Mouse (Mus musculus): ENCODE measurements around the gene Lgi4.
A peak's percentile ranks its signal among the peaks of the same experiment; 100 is the strongest.

The Lgi4 gene

GRCm38 (mm10) chr7:31051321-31052021 is 7.7 kb upstream of the Lgi4 start, which contains the start of gene Fxyd7:
TSS of gene Fxyd7 (minus strand) at chr7:31051467.
- no peak for DNase-seq (ENCODE audit: low read depth, low spot score)

DNA sequence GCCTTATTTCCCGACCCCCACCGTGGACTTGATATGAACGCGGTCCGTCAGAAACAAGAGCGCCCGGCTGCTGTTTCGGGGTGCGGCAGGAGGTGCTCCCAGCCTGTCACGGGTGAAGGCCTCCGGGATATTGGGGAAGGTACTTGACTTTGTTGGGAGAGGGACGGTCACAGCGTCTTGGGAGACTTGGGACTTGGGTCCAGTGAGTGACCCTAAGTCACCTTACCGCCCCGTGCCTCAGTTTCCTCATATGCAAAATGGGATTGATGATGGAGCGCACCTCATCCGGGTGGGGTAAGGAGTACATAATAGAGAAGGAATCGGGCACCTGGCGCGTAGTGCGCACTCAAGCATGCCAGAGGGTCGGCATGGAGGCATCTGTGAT is 6.9 kb upstream of the Lgi4 start:
- DNase-seq (ENCODE audit: low read depth, low spot score) = no peak

- no peak for DNase-seq (ENCODE audit: low read depth, low spot score)
Measured at GRCm38 (mm10) chr7:31052636-31053434, 6.3 kb upstream of the Lgi4 start.

DNA sequence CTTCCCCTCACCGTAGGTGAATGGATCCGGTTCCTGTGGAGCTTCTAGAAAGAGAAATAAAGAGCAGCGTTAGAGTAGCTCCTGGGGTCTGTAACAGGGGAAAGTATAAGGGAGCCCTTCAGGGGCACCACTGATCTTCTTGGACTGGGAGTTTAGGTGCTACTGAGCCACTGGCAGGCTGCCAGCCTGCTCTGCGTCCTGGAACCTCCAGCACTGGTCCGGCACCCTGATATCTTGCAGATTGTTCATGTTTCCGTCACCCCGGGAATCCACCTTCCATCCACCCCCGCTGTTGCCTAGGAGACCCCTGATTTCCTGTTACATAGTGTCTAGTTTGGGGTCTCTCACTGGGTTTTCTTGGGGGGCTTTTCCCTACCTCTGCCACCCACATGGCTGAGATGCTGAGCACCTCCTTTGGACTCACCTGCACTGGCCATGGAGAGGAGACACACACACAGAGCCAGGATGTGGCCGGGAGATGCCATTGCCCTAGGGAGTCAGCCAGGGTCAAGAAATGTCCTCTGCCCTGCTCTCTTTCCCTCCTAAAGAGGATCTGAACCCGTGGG is 5.2 kb upstream of the Lgi4 start:
- no peak for DNase-seq (ENCODE audit: low read depth, low spot score)

DNA sequence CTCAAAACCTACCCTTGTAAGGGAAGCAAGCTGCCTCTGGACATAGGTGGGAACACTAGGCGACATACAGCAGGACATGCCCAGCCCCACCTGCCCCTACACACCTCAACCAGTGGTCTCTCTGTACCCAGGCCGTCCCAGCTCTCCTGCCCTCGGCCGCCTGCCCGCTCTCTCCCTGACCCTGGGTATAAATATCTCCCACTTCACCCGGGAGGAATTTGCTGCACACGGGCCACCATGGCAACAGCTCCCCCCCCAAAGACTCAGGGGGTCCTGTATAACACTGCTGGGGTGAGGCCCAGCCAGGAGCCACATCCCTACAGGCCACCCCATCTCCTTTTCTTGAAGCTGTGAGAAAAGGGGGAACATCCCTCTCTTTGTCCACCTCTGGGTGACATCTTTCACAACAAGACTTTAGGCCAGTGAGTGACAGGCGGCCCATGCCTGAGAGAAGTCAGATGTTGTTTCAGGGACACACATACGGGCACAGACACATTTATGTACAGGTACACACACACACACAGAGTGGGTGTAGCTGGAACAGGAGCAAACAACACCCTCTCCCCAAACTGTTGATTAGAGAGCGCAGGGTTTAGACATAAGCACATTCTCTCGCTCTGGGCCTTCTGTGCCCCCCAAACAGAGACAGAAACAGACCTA is 4.4 kb upstream of the Lgi4 start:
- no peak for DNase-seq (ENCODE audit: low read depth, low spot score)

- DNase-seq (ENCODE audit: low read depth, low spot score) = no peak
Measured at GRCm38 (mm10) chr7:31055354-31055824, 3.8 kb upstream of the Lgi4 start.

GRCm38 (mm10) chr7:31055883-31056282 is 3.3 kb upstream of the Lgi4 start:
- DNase-seq (ENCODE audit: low read depth, low spot score) = no peak

- no peak for DNase-seq (ENCODE audit: low read depth, low spot score)
Measured at GRCm38 (mm10) chr7:31056448-31056847, 2.7 kb upstream of the Lgi4 start.

DNA sequence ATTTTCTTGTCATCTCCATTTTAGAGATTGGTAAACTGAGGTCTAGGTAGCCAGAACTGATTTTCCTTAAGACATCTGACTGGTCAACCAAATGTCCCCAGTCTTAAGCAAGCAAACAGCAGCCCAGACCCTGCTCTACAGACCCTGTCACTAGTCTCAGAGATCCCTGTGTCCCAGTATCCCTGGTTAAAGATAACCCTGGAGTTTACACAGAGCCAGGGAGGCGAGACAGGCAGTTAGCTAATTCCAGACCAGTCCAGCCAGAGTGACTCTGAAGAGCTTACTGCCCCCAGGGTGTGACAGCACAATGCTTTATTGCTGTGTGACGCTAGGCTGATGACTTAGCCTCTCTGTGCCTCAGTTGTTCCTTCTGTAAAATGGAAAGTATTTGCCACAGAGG is 2.1 kb upstream of the Lgi4 start, which contains the start of gene Fxyd1:
TSS of gene Fxyd1 (minus strand) at position 129 of the 400 bp plus-strand sequence.
- no peak for DNase-seq (ENCODE audit: low read depth, low spot score)

DNA sequence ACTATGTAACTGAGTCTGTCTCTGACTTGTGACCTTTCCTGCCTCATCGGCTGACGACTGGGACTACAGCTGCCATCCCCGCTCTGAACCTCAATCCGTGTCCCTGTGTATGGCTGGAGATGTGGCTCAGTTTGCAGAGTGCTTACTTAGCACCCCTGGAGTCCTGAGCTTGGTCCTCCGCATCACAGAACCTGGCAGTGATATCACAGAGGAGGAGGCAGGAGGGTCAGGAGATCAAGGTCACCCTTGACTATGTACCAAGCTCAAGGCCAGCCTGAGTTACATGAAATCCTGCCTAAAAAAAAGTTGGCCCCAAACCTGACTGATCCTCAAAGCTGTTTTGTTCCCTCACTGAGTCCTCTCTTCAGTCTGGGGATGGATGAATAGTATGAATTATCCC is 1.4 kb upstream of the Lgi4 start:
- DNase-seq (ENCODE audit: low read depth, low spot score) = no peak

- DNase-seq (ENCODE audit: low read depth, low spot score) = no peak
Measured at GRCm38 (mm10) chr7:31058211-31058610, 931 bp upstream of the Lgi4 start.

DNA sequence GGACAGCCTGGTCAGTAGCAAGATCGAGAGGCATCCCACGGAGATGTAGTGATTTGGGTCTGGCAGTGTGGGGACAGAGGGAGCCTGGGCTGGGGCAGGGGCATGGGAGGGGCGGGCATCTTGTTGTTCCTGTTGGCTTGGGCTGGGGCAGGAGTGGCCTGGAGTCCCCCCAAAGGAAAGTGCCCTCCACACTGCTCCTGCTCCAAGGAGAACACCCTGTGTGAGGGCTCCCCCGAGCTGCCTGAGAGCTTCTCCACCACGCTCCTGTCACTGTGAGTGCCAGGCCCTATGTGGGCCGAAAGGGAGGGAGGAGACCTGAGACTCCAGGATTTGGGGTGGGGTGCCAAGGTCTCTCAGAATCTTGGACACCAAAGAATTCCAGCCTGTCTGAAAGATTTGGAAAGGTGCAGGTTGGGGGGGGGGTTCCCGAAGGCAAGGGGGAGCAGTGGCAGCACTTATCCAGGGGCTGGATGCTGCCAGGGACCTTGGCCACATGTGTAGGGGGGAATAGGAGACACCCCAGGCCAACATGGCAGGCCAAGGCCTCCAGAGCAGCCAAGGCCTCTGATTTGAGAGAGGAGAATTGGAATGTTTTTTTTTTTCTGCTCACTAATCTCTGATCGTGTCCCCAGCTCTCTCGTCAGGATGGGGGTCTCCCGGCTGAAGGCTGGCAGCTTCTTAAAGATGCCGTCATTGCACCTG is 928 bp downstream of the Lgi4 start:
- DNase-seq (ENCODE audit: low read depth, low spot score) = no peak

GRCm38 (mm10) chr7:31060621-31061010 is 1.5 kb downstream of the Lgi4 start:
- DNase-seq (ENCODE audit: low read depth, low spot score) = no peak

DNA sequence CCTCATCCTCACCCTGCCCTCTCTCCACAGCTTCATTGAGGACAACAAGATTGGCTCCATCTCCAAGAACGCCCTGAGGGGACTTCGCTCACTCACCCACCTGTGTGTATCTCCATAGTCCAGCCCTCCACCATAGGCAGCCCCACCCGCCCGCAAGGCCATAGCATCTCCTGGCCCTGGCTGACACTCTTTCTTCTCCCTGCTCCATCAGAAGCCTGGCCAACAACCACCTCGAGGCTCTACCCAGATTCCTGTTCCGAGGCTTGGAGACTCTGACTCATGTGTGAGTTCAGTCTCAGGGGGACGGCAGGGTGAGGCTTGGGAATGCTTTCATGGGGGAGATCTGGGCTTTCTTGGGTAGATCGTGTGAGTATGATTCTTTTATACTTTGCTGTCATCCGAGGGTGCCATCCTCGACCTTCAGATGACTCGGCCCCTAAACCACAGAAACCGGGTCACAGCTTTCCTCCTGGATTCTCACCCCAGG is 4.0 kb downstream of the Lgi4 start:
- DNase-seq (ENCODE audit: low read depth, low spot score) = peak; percentile 69

GRCm38 (mm10) chr7:31067836-31068235 is 8.7 kb downstream of the Lgi4 start:
- peak; percentile 12 for DNase-seq (ENCODE audit: low read depth, low spot score)

- no peak for DNase-seq (ENCODE audit: low read depth, low spot score)
Measured at GRCm38 (mm10) chr7:31069491-31069890, 10.3 kb downstream of the Lgi4 start.

DNA sequence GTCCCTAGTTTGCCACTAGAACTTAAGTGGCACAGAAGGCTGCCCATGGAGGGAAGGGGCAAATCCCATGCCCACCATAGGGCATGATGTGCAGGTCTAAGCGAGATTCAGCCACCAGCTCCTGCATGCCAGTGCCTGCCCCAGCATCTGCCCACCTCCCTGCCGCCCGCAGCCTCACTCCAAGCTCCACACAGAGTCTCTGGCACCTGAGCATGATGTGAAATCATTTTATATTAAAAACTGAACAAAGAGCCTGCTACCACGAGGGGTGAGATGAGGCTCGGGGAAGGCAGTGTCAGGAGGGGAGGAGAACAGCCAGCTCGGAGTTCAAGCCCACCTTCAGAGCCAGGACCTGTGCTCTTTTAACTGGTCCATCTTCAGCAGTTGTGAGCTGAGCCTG is 11.2 kb downstream of the Lgi4 start:
- no peak for DNase-seq (ENCODE audit: low read depth, low spot score)

DNA sequence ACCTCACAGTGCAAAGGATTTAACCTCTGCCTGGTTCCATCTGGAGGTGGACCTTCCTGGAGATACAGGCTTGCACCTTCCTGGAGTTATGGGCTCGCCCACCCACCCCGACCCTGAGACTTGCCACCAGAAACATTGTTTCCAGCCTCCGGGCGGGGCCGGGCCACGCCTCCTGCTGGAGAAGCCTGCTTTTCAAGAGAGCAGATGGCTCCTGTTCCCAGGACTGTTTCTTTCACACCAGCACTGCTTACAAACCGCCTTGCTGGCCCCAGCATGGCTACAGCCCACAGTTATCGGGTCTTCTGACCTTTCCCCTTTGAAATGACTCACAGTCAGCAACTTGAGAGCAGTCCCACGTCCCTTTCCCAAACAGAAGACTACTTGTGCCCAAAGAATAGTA is 13.2 kb downstream of the Lgi4 start:
- no peak for DNase-seq (ENCODE audit: low read depth, low spot score)

DNA sequence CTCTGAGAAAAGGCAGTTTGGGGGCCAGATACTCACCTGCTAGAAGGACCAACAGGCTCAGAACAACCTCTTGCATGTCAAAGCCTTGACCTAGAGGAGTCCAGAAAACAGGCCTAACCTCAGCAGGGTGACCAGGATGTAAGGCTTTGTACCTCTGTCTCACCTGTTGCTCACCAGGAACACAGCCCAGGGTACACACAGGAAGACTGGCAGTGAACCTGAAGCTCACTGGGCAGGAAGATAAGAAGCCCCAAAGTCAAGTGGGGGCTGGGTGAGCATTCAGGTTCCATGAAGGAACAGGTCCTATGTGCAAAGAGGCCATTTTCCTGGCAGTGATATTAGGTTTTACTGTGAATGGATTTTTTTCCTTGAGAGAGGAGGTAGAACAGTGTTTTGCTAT is 14.4 kb downstream of the Lgi4 start:
- no peak for DNase-seq (ENCODE audit: low read depth, low spot score)

DNA sequence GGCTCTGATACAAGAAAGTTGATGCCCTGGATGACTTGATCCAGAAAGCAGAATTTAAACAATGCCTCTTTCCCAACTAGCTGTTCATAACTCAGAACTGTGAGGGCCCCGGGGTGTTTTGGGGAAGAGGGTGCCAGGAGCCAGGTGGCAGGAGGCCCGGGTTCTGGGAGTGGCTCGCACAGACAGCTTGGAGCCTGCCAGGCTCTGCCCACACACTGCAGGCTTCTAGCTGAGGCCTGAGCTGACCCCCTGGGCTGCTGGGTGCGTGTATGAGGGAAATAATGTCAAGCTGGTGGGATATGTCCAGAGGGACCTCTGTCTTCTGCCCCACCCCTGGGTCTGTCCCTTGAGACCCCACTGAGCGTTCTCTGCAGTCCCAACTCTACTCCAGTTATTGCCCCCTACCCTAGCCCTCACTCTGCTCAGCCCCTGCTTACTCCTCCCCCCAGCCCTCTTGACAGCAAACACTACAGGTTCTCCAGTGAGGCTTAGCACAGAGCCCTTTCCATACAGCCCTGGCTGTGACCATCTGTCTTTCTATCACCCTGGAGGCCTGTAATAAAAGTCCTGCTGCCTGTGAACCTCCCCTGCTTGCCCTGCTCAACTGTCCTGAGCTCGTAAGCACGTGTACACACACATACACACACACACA is 15.0 kb downstream of the Lgi4 start:
- DNase-seq (ENCODE audit: low read depth, low spot score) = no peak

GRCm38 (mm10) chr7:31074713-31075069 is 15.5 kb downstream of the Lgi4 start:
- no peak for DNase-seq (ENCODE audit: low read depth, low spot score)

Data from 3T3-L1 (cell line).